Mouse (Mus musculus): ENCODE results near the gene Eps15.

GRCm38 (mm10) chr4:109420138-109420795 is 140.2 kb downstream of the Eps15 start:
- TF ChIP-seq CHD2 (IDR thresholded peaks at IDR 0.05; ENCODE audit: low read depth, low read length) (no peak), HCFC1 (IDR thresholded peaks at IDR 0.05; ENCODE audit: borderline replicate concordance, insufficient read depth, low read length) (no peak)

All from ES-E14 (cell line).